Comparison of ENCODE assay signal across 8 mouse cellular contexts in genomic region chr3:67429999-67430380, GRCm38 (mm10). TPM values are rescaled to one million over a fixed set of nuclear protein-coding genes. Genes with fewer than 3 reads are reported as not detected.
A peak's percentile ranks its signal among the peaks of the same experiment; 100 is the strongest.
DNase-seq lines count a peak whose midpoint lies in the region; ATAC-seq lines count a peak whose summit lies in the region.

TSS of gene Gfm1 (plus strand) at chr3:67430096.

- H3K27ac ChIP-seq in intestine, embryonic 14.5 days (ENCODE audit: low read depth): peak within 1 kb of the TSS; percentile 14; the same call in 1 of the 2 replicates

- no peaks in the 10 kb centered on the region for H3K27me3 ChIP-seq in intestine, embryonic 14.5 days (replicated peaks; ENCODE audit: control insufficient read depth, insufficient read depth, low read length)

- peak; percentile 85 to 89 for DNase-seq in adrenal gland, adult 18-20 months (ENCODE audit: low spot score in 2 of 2)
- peak; percentile 91 for DNase-seq in embryo, embryonic 11 days
- peak; percentile 82 for DNase-seq in gastrocnemius, postnatal 25 days
- DNase-seq in intestine, embryonic 14.5 days (ENCODE audit: low spot score): peak; percentile 90
- DNase-seq in left cerebral cortex, postnatal 14 days (ENCODE audit: low spot score in 2 of 2): peak; percentile 88 to 94
- DNase-seq in mesoderm, embryonic 11.5 days (ENCODE audit: low read depth, low spot score): peak; percentile 89
- peak; percentile 78 to 86 for DNase-seq in right cerebral cortex, postnatal 36 days (ENCODE audit: low spot score in 2 of 2)
- peak; percentile 84 for DNase-seq in yolk sac, embryonic 10.5 days (ENCODE audit: low spot score)

- H3K9me3 ChIP-seq in intestine, embryonic 14.5 days (ENCODE audit: control insufficient read depth, low read length): peaks cover 8% of the 10 kb centered on the region; the same call in 1 of the 2 replicates

- peak within 1 kb of the TSS; percentile 80 for H3K4me3 ChIP-seq in intestine, embryonic 14.5 days (ENCODE audit: low read depth, low read length)

- peaks cover 4% of the 10 kb centered on the region for H3K4me1 ChIP-seq in intestine, embryonic 14.5 days (replicated peaks; ENCODE audit: control insufficient read depth, insufficient read depth, low read length)

- ATAC-seq in intestine, embryonic 14.5 days (replicated peaks; ENCODE audit: low FRiP score, low TSS enrichment, low read depth): peak; percentile 96

- WGBS in intestine, embryonic 14.5 days: 1% methylated on average over 22 of the region's 24 CpGs

- intact Hi-C loops in left cerebral cortex, postnatal 14 days (cut with DNase I): loop anchor here (10.0 kb wide), 1 partner anchor 135 kb away; no protein-coding TSS in a partner anchor

- peaks cover 29% of the 10 kb centered on the region for H3K36me3 ChIP-seq in intestine, embryonic 14.5 days (ENCODE audit: control insufficient read depth, insufficient read depth, low read length)

- H3K9ac ChIP-seq in intestine, embryonic 14.5 days (ENCODE audit: low read length): peak within 1 kb of the TSS; percentile 77

- peak within 1 kb of the TSS; percentile 84 for H3K4me2 ChIP-seq in intestine, embryonic 14.5 days (ENCODE audit: low read length)

RNA-seq across cellular contexts. Expression of gene Gfm1, which starts in this region (rescaled TPM):
- total RNA-seq in adrenal gland, adult 18-20 months (2021): 100 to 1,000 TPM; 111 to 121 TPM
- total RNA-seq in gastrocnemius, postnatal 25 days (2021): 100 to 1,000 TPM; 103 to 113 TPM
- polyA plus RNA-seq in intestine, embryonic 14.5 days (2014; fragmentation: Nextera tagmentation; extraction: Ambion mirVana): 54.9 and 59.7 TPM in 2 replicates
- total RNA-seq in left cerebral cortex, postnatal 14 days (2021): 10 to 100 TPM; 47.6 to 51.4 TPM

Comparison
In these comparisons a context has a peak if more than half of its experiments do, and no peak if none do; other contexts are left out.
1. Peak in every context shown above with its lines: DNase-seq, ATAC-seq, H3K4me3 ChIP-seq and H3K27ac ChIP-seq.